Mouse (Mus musculus) megakaryocyte, embryonic 14.5 days (primary cell): ENCODE data around the gene Chrnd.

Experiments
- FLI1 ChIP-seq: IDR thresholded peaks from 2 replicates; pipeline ENCODE4 v1.6.1; 2012; ENCODE audit warnings: low read length, inconsistent platforms, mixed read lengths
- GATA1 ChIP-seq: IDR thresholded peaks from 3 replicates; pipeline ENCODE4 v1.6.1; 2012; ENCODE audit warnings: mixed read lengths, low read length, inconsistent platforms, borderline replicate concordance

DNA sequence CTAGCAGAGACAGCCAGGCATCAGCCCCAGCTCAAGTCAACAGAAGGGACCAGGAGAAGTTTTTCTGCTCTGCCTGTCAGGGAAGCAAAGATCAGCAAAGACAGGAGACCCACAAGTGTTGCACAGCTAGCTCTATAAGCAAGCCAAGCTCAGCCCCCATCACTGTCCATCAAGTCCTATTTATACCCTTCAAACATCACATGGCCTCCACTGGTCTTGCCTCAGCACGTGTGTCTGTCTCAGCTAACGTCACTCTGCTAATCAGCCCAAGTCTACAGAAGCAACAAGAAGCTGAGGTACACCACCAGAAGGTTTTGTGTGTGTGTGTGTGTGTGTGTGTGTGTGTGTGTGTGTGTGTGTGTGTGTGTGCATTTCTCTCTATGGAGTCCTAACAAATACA lies 10.4 kb downstream of the Chrnd start:
- TF ChIP-seq GATA1 (no peak), FLI1 (no peak)
